Mouse (Mus musculus): ENCODE measurements at regions not wholly inside any gene's neighbourhood (a gene's known extent, or its start where the extent isn't known, plus 50 kb on each side); places are given as distances from the start of the nearest gene placed in this dataset.

DNA sequence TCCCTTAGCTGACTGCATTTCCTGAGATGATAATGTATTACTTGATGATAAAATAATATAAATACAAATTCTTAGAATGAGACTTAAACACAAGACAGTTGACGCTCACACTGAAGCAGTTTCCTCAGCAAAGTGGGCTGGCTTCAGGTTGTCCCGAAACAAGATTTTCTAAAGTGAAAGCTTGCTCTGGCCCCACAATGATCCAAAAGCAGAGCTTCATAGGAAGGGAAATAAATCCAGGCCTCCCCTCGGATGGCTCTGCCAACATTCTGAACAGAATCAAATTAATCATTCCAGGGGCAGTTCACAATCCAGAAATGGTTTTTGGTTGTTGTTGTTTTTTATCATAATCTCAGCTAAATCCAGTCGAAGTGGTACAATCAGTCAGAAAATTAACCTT lies 96.0 kb upstream of the Efna5 start:
- 73% methylated on average over 4 of the region's 4 CpGs for WGBS (ENCODE audit: insufficient replicate concordance)
- no peak for ATAC-seq (replicated peaks; ENCODE audit: insufficient number of reproducible peaks, low FRiP score, low TSS enrichment)
- Histone ChIP-seq H3K36me3 (ENCODE audit: control insufficient read depth, insufficient read depth, low read length) (no peaks in the 10 kb centered on the region), H3K27ac (ENCODE audit: low read depth, low read length) (no peak overlapping the region), H3K27me3 (ENCODE audit: control insufficient read depth, insufficient read depth, low read length) (no peaks in the 10 kb centered on the region), H3K4me2 (no peak overlapping the region), H3K9me3 (replicated peaks; ENCODE audit: control insufficient read depth, low read length) (no peaks in the 10 kb centered on the region), H3K9ac (ENCODE audit: low read depth, low read length) (no peak overlapping the region), H3K4me3 (ENCODE audit: low read depth, low read length) (no peak overlapping the region), H3K4me1 (ENCODE audit: control insufficient read depth, insufficient read depth, low read length) (no peaks in the 10 kb centered on the region)

DNA sequence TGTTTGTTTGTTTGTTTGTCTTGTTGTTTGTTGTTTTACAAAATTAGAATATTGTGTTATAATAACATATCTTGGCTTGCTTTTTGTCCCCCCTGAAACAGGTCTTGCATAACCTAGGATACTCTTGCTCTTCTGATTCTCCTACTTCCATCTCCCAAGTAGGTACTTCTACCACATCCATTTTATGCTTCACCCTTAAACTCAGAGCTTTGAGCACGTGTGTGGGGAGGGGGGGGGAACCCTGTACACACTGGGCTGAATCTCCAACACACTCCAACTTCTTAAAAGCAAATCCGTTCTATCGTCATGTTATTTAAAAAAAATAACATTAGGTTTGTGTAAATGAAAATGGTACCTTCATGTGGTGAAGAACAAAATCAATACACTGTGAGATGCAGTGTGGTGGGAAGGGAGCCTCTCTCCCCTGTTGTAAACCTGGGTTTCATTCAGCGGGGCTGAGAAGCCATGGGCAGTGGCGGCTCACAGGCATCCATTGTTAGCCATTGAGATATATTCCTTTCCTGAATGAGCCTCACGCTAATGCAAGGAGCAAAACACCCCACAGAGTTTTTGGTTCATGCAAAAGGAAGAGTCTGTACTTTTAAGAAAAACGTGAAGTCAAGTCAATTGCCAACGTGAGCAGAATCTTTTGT lies 93.6 kb upstream of the Efna5 start:
- WGBS (ENCODE audit: insufficient replicate concordance), result 72% methylated on average over 8 of the region's 8 CpGs
- Histone ChIP-seq H3K27ac (ENCODE audit: low read depth, low read length) (no peak overlapping the region), H3K9ac (ENCODE audit: low read depth, low read length) (no peak overlapping the region), H3K4me1 (ENCODE audit: control insufficient read depth, insufficient read depth, low read length) (no peaks in the 10 kb centered on the region), H3K4me2 (no peak overlapping the region), H3K36me3 (ENCODE audit: control insufficient read depth, insufficient read depth, low read length) (no peaks in the 10 kb centered on the region), H3K4me3 (ENCODE audit: low read depth, low read length) (no peak overlapping the region), H3K27me3 (ENCODE audit: control insufficient read depth, insufficient read depth, low read length) (no peaks in the 10 kb centered on the region), H3K9me3 (replicated peaks; ENCODE audit: control insufficient read depth, low read length) (no peaks in the 10 kb centered on the region)
- ATAC-seq (replicated peaks; ENCODE audit: insufficient number of reproducible peaks, low FRiP score, low TSS enrichment), result no peak

DNA sequence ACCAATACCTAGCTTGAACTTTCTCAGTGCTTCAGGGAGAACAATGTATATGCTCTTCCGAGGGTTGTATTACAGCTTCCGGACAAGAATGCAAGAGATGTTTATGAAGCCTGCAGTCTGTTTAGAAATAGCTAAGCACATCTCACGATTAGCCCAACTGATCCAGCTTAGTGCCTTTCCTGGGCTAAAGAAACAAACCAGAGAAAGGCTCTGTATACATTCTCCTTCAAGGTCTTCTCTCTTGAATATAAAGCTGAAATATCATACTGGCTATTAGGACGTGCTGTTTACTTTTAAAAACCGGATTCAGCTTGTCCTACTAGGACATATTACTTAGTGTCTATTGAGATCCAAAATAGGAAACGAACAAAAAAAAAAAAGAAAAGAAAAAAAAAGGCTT lies 87.9 kb upstream of the Efna5 start:
- ATAC-seq (replicated peaks; ENCODE audit: insufficient number of reproducible peaks, low FRiP score, low TSS enrichment), result no peak

DNA sequence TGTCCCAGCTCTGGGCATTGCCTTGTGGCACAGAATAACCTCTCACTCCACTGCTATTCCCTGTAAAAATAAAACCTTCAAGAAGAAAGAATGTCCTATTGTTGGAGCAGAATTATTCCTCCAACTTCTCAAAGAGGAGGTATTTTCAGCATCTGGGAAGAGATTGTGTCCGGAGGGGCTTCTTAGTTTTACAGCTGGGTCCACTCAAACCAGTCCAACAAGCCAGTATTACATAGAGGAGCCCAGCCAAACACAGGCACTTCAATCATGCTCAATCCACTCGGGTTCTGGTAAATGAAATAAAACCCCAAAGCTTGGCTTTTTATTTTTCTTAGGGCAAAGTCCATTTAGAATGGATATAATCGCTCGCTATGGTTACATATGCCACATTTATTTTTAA lies 82.7 kb upstream of the Efna5 start:
- no peak overlapping the region for H3K4me2 ChIP-seq
- 87% methylated on average over 4 of the region's 4 CpGs for WGBS (ENCODE audit: insufficient replicate concordance)
- H3K9me3 ChIP-seq (replicated peaks; ENCODE audit: control insufficient read depth, low read length), result no peaks in the 10 kb centered on the region
- no peaks in the 10 kb centered on the region for H3K4me1 ChIP-seq (ENCODE audit: control insufficient read depth, insufficient read depth, low read length)
- ATAC-seq (replicated peaks; ENCODE audit: insufficient number of reproducible peaks, low FRiP score, low TSS enrichment), result no peak
- no peak overlapping the region for H3K4me3 ChIP-seq (ENCODE audit: low read depth, low read length)
- H3K9ac ChIP-seq (ENCODE audit: low read depth, low read length), result no peak overlapping the region
- no peaks in the 10 kb centered on the region for H3K36me3 ChIP-seq (ENCODE audit: control insufficient read depth, insufficient read depth, low read length)
- H3K27ac ChIP-seq (ENCODE audit: low read depth, low read length), result no peak overlapping the region
- H3K27me3 ChIP-seq (ENCODE audit: control insufficient read depth, insufficient read depth, low read length), result no peaks in the 10 kb centered on the region

More for the DNA sequence above, 87.9 kb upstream of the Efna5 start:
- WGBS (ENCODE audit: insufficient replicate concordance), result 75% methylated on average over 6 of the region's 6 CpGs
- H3K4me2 ChIP-seq, result no peak overlapping the region
- H3K27ac ChIP-seq (ENCODE audit: low read depth, low read length), result no peak overlapping the region
- H3K36me3 ChIP-seq (ENCODE audit: control insufficient read depth, insufficient read depth, low read length), result no peaks in the 10 kb centered on the region
- no peak overlapping the region for H3K4me3 ChIP-seq (ENCODE audit: low read depth, low read length)
- H3K9ac ChIP-seq (ENCODE audit: low read depth, low read length), result no peak overlapping the region
- no peaks in the 10 kb centered on the region for H3K9me3 ChIP-seq (replicated peaks; ENCODE audit: control insufficient read depth, low read length)
- H3K4me1 ChIP-seq (ENCODE audit: control insufficient read depth, insufficient read depth, low read length), result no peaks in the 10 kb centered on the region
- H3K27me3 ChIP-seq (ENCODE audit: control insufficient read depth, insufficient read depth, low read length), result no peaks in the 10 kb centered on the region

DNA sequence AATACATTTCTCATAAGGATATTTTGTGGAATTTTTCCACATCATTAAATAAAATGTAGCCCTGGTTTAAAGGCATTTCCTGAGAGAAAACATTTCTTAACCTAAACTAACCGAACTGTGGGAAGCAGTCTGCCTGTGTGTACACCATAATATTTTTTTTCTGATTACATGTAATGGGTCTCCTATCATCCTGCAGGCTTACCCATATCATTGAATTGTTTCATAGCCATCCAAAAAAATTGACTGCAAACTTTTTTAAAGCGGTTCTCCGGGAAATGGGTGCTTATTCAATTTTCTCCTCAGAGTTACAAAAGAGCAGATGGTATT lies 81.1 kb upstream of the Efna5 start:
- H3K4me1 ChIP-seq (ENCODE audit: control insufficient read depth, insufficient read depth, low read length), result no peaks in the 10 kb centered on the region
- H3K27ac ChIP-seq (ENCODE audit: low read depth, low read length), result no peak overlapping the region
- no peak overlapping the region for H3K4me2 ChIP-seq
- no peaks in the 10 kb centered on the region for H3K9me3 ChIP-seq (replicated peaks; ENCODE audit: control insufficient read depth, low read length)
- H3K36me3 ChIP-seq (ENCODE audit: control insufficient read depth, insufficient read depth, low read length), result no peaks in the 10 kb centered on the region
- H3K9ac ChIP-seq (ENCODE audit: low read depth, low read length), result no peak overlapping the region
- no peaks in the 10 kb centered on the region for H3K27me3 ChIP-seq (ENCODE audit: control insufficient read depth, insufficient read depth, low read length)
- WGBS (ENCODE audit: insufficient replicate concordance), result 88% methylated on average over 3 of the region's 3 CpGs
- H3K4me3 ChIP-seq (ENCODE audit: low read depth, low read length), result no peak overlapping the region
- ATAC-seq (replicated peaks; ENCODE audit: insufficient number of reproducible peaks, low FRiP score, low TSS enrichment), result no peak

DNA sequence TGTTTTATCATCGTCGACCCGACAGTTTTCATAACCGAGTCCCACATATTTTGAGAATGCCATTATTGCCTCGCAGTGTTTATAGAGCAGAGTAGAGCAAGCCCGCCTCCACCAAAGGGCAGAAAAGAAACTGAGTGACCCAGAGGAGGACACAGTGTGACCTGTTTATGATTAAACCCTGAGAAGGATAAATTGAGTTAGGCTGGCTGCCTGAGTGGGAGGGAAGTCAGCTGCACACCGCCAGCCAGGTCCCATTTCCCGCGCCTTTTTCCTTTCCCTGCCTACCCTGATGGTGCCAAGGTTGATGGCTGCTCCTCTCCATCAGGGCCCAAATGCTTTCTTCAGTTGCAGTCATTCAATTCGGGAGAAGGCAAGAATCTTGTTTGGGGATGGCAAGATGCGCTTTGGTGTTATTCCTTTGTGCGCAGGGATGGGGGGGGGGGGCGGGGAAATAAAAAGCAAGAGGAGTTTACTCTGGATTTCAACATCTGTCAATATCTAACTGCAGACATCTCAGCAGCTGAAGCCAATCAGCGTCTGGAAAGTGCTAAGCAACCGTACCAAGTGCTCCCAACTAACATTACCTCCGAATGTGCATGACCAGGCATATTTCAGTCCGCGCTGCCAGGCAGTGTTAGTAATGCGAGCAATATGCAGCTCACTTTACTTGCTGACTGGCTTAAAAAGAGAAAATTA lies 80.6 kb upstream of the Efna5 start:
- no peak overlapping the region for H3K4me2 ChIP-seq
- H3K27me3 ChIP-seq (ENCODE audit: control insufficient read depth, insufficient read depth, low read length), result no peaks in the 10 kb centered on the region
- WGBS (ENCODE audit: insufficient replicate concordance), result 78% methylated on average over 19 of the region's 19 CpGs

DNA sequence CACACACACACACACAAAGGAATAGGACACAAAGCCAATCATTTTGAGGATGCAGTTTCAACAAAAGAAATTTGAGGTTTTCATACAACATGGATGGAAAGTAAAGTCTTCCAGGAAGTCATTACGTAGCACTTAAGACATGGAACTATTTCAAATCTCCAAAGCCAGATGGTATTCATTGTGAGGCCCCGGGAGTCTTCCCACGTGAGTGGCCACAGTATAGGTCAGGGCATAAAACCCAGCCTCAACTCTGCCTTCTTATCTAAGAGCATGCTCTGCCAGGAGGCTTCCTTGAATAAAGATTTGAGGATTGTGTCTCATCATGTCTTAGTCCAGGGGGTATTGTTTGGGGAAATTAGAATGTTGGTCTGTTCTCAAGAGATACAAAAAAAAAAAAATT lies 78.0 kb upstream of the Efna5 start:
- Histone ChIP-seq H3K9ac (ENCODE audit: low read depth, low read length) (no peak overlapping the region), H3K9me3 (replicated peaks; ENCODE audit: control insufficient read depth, low read length) (no peaks in the 10 kb centered on the region), H3K4me3 (ENCODE audit: low read depth, low read length) (no peak overlapping the region), H3K27me3 (ENCODE audit: control insufficient read depth, insufficient read depth, low read length) (no peaks in the 10 kb centered on the region), H3K4me1 (ENCODE audit: control insufficient read depth, insufficient read depth, low read length) (no peaks in the 10 kb centered on the region), H3K4me2 (no peak overlapping the region), H3K36me3 (ENCODE audit: control insufficient read depth, insufficient read depth, low read length) (no peaks in the 10 kb centered on the region), H3K27ac (ENCODE audit: low read depth, low read length) (no peak overlapping the region)
- 63% methylated on average over 3 of the region's 3 CpGs for WGBS (ENCODE audit: insufficient replicate concordance)
- no peak for ATAC-seq (replicated peaks; ENCODE audit: insufficient number of reproducible peaks, low FRiP score, low TSS enrichment)

More for the DNA sequence above, 80.6 kb upstream of the Efna5 start:
- no peak overlapping the region for H3K4me3 ChIP-seq (ENCODE audit: low read depth, low read length)
- no peaks in the 10 kb centered on the region for H3K4me1 ChIP-seq (ENCODE audit: control insufficient read depth, insufficient read depth, low read length)
- H3K36me3 ChIP-seq (ENCODE audit: control insufficient read depth, insufficient read depth, low read length), result no peaks in the 10 kb centered on the region
- H3K9me3 ChIP-seq (replicated peaks; ENCODE audit: control insufficient read depth, low read length), result no peaks in the 10 kb centered on the region
- no peak for ATAC-seq (replicated peaks; ENCODE audit: insufficient number of reproducible peaks, low FRiP score, low TSS enrichment)
- H3K9ac ChIP-seq (ENCODE audit: low read depth, low read length), result no peak overlapping the region
- H3K27ac ChIP-seq (ENCODE audit: low read depth, low read length), result no peak overlapping the region

DNA sequence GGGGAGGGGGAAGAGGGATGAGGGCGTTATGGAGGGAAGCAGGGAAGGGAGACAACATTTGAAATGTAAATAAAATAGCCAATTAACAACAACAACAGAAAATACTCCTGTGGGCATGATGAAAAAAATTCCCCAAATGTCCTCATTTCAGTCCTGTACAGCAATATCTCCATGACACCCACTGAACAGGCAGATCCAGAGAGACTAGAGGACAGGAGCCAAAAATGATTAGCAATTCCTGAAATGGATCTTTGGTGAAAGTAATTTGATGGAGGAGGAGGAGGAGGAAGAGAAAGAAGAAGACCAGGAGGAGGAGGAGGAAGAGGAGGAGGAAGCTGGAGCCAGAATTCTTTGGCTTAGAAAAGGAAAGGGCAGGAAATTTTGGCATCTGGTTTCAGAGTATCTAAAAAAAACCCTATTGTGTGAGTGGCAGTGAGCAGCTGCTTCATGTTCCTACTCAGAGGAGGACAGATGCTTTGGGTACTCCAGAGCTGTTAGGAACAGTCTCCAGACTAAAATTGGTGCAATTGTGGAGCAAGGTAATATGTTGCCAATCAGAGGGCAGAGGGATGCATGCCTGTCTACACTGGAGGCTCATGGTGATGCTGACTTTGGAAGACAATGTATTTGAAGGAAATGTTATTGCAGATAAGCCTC lies 66.5 kb upstream of the Efna5 start:
- WGBS (ENCODE audit: insufficient replicate concordance), result 71% methylated on average over 1 of the region's 1 CpGs
- no peaks in the 10 kb centered on the region for H3K4me1 ChIP-seq (ENCODE audit: control insufficient read depth, insufficient read depth, low read length)
- H3K9me3 ChIP-seq (replicated peaks; ENCODE audit: control insufficient read depth, low read length), result no peaks in the 10 kb centered on the region
- no peak overlapping the region for H3K9ac ChIP-seq (ENCODE audit: low read depth, low read length)
- no peaks in the 10 kb centered on the region for H3K36me3 ChIP-seq (ENCODE audit: control insufficient read depth, insufficient read depth, low read length)
- H3K27ac ChIP-seq (ENCODE audit: low read depth, low read length), result no peak overlapping the region
- H3K4me3 ChIP-seq (ENCODE audit: low read depth, low read length), result no peak overlapping the region
- no peak overlapping the region for H3K4me2 ChIP-seq
- no peak for ATAC-seq (replicated peaks; ENCODE audit: insufficient number of reproducible peaks, low FRiP score, low TSS enrichment)
- H3K27me3 ChIP-seq (ENCODE audit: control insufficient read depth, insufficient read depth, low read length), result no peaks in the 10 kb centered on the region

All from heart, embryonic 11.5 days (tissue).